Mouse (Mus musculus): ENCODE measurements around the gene Dnajb7.

DNA sequence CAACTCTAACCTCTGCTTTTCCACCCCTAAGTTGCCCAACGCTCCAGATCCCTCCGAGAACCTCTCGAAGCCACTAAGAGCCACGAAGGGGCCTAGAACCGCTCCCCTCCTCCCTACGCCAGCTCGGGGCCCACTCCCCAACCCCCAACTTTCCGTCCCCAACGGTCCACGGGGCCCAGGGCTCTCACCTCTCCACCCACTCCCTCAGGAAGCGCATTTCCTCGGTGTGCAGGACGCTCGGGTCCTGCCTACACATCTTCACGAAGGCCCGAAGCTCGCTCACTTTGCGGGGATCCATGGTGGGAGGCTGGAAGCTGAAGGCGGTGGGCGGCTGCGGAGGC lies 8.8 kb downstream of the Dnajb7 start:
- TF ChIP-seq CTCF (IDR thresholded peaks at IDR 0.05; ENCODE audit: insufficient read depth, low read length), result no peak
- TF ChIP-seq POLR2A (IDR thresholded peaks at IDR 0.05; ENCODE audit: borderline replicate concordance, extremely low read depth, low read depth, low read length), result no peak
